ENCODE assay signal across 10 mouse cellular contexts in genomic region chr15:101315378-101315777, GRCm38 (mm10). TPM values are rescaled to one million over a fixed set of nuclear protein-coding genes. Genes with fewer than 3 reads are reported as not detected.
A peak's percentile ranks its signal among the peaks of the same experiment; 100 is the strongest.
DNase-seq lines count a peak whose midpoint lies in the region; ATAC-seq and TF ChIP-seq lines count a peak whose summit lies in the region.
"Had no signal": no experiment of that assay in that cellular context is flagged by ENCODE, and none has a peak within 500 bp of the region (broad histone marks: within the 10 kb centered on the region; RNA-seq: fewer than 3 reads in every experiment).

No protein-coding gene starts in this region.

- ATAC-seq in embryonic facial prominence, embryonic 12.5 days (ENCODE audit: insufficient number of reproducible peaks, insufficient read depth, low FRiP score, low TSS enrichment), result no peak; the same call in 1 of the 2 replicates
- peak; percentile 9; the same call in 1 of the 2 replicates for ATAC-seq in forebrain, embryonic 16.5 days
- ATAC-seq in midbrain, embryonic 15.5 days (replicated peaks), result peak; percentile 17; the same call in 1 of the 2 replicates

- no peaks in the 10 kb centered on the region for H3K27me3 ChIP-seq in embryonic facial prominence, embryonic 12.5 days
- no peaks in the 10 kb centered on the region for H3K27me3 ChIP-seq in forebrain, embryonic 16.5 days (replicated peaks; ENCODE audit: control insufficient read depth, insufficient read depth, low read length)
- no peaks in the 10 kb centered on the region for H3K27me3 ChIP-seq in midbrain, embryonic 15.5 days (replicated peaks)

- DNase-seq in layer of hippocampus, adult 2 months (ENCODE audit: low spot score in 2 of 2), result no peak
- no peak for DNase-seq in layer of hippocampus, postnatal 36 days
- DNase-seq in kidney, postnatal 36 days, result no peak
- DNase-seq in layer of hippocampus, adult 9-10 months (ENCODE audit: low spot score), result no peak

- peaks cover 12% of the 10 kb centered on the region for H3K4me1 ChIP-seq in embryonic facial prominence, embryonic 12.5 days
- H3K4me1 ChIP-seq in forebrain, embryonic 16.5 days (replicated peaks; ENCODE audit: control insufficient read depth, insufficient read depth, low read length), result 0 out of 2 replicates have a peak, but pooled peaks cover 6% of the 10 kb centered on the region
- H3K4me1 ChIP-seq in midbrain, embryonic 15.5 days, result peaks cover 3% of the 10 kb centered on the region; the same call in 1 of the 2 replicates

- no peak for TF ChIP-seq CTCF in layer of hippocampus, adult 2 months (conservative IDR thresholded peaks at IDR 0.05)

- peak overlapping the region; percentile 48; the same call in 1 of the 2 replicates for H3K4me2 ChIP-seq in embryonic facial prominence, embryonic 12.5 days (replicated peaks)
- H3K4me2 ChIP-seq in forebrain, embryonic 16.5 days (ENCODE audit: low read length), result no peak overlapping the region; the same call in 1 of the 2 replicates
- H3K4me2 ChIP-seq in midbrain, embryonic 15.5 days, result 0 out of 2 replicates have a peak overlapping the region, but pooled peaks have one; percentile 39

- H3K27ac ChIP-seq in layer of hippocampus, adult 2 months, result peak overlapping the region; percentile 68
- no peak overlapping the region for H3K27ac ChIP-seq in embryonic facial prominence, embryonic 12.5 days
- H3K27ac ChIP-seq in forebrain, embryonic 16.5 days (ENCODE audit: low read length), result no peak overlapping the region
- H3K27ac ChIP-seq in midbrain, embryonic 15.5 days, result no peak overlapping the region
- H3K27ac ChIP-seq: liver, embryonic 12.5 days had no signal

- no peaks in the 10 kb centered on the region for H3K9me3 ChIP-seq in embryonic facial prominence, embryonic 12.5 days
- H3K9me3 ChIP-seq in forebrain, embryonic 16.5 days (ENCODE audit: control insufficient read depth, low read length), result no peaks in the 10 kb centered on the region
- H3K9me3 ChIP-seq in midbrain, embryonic 15.5 days, result no peaks in the 10 kb centered on the region
- H3K9me3 ChIP-seq: liver, embryonic 12.5 days had no signal

- 87% methylated on average over 4 of the region's 4 CpGs for WGBS in embryonic facial prominence, embryonic 12.5 days
- WGBS in forebrain, embryonic 16.5 days, result 77% methylated on average over 4 of the region's 4 CpGs
- 79% methylated on average over 4 of the region's 4 CpGs for WGBS in midbrain, embryonic 15.5 days

- no peak overlapping the region for H3K9ac ChIP-seq in embryonic facial prominence, embryonic 12.5 days
- no peak overlapping the region for H3K9ac ChIP-seq in forebrain, embryonic 16.5 days (replicated peaks; ENCODE audit: low read depth, low read length)
- no peak overlapping the region for H3K9ac ChIP-seq in midbrain, embryonic 15.5 days

- no peaks in the 10 kb centered on the region for H3K36me3 ChIP-seq in embryonic facial prominence, embryonic 12.5 days
- no peaks in the 10 kb centered on the region for H3K36me3 ChIP-seq in forebrain, embryonic 16.5 days (ENCODE audit: control insufficient read depth, insufficient read depth)
- no peaks in the 10 kb centered on the region for H3K36me3 ChIP-seq in midbrain, embryonic 15.5 days (replicated peaks)
- H3K36me3 ChIP-seq: liver, embryonic 12.5 days had no signal

- H3K4me3 ChIP-seq in layer of hippocampus, adult 2 months, result no peak overlapping the region
- H3K4me3 ChIP-seq in embryonic facial prominence, embryonic 12.5 days, result no peak overlapping the region
- no peak overlapping the region for H3K4me3 ChIP-seq in forebrain, embryonic 16.5 days (replicated peaks; ENCODE audit: low read length)
- H3K4me3 ChIP-seq in midbrain, embryonic 15.5 days, result no peak overlapping the region

RNA-seq across cellular contexts. Expression of gene 6030408B16Rik, which starts 22.4 kb away (rescaled TPM):
- total RNA-seq in layer of hippocampus, adult 2 months (2021), result under 1 TPM in 1 of 2 experiments, not detected in 1; 0.54 TPM
- total RNA-seq in layer of hippocampus, postnatal 36 days (2021), result under 1 TPM; 0.20 to 0.30 TPM
- polyA plus RNA-seq in embryonic facial prominence, embryonic 12.5 days (2016; fragmentation: Nextera tagmentation; extraction: Ambion mirVana), result 1.0 and 1.1 TPM in 2 replicates
- polyA plus RNA-seq in forebrain, embryonic 16.5 days (2015; fragmentation: Nextera tagmentation; extraction: Ambion mirVana), result 0.29 and 0.30 TPM in 2 replicates
- polyA plus RNA-seq in midbrain, embryonic 15.5 days (2015; fragmentation: Nextera tagmentation; extraction: Ambion mirVana), result 0.28 and 0.45 TPM in 2 replicates
- total RNA-seq: hematopoietic stem cell, adult 5-6 weeks had no signal
- polyA plus RNA-seq: large intestine, adult 2 months had no signal

RNA-seq across cellular contexts. Expression of gene Atg101, which starts 31.3 kb away (rescaled TPM):
- total RNA-seq in layer of hippocampus, adult 2 months (2021), result 10 to 100 TPM; 50.6 to 53.3 TPM
- total RNA-seq in layer of hippocampus, postnatal 36 days (2021), result 10 to 100 TPM; 48.8 to 49.5 TPM
- 61.7 and 64.5 TPM in 2 replicates for polyA plus RNA-seq in embryonic facial prominence, embryonic 12.5 days (2016; fragmentation: Nextera tagmentation; extraction: Ambion mirVana)
- polyA plus RNA-seq in forebrain, embryonic 16.5 days (2015; fragmentation: Nextera tagmentation; extraction: Ambion mirVana), result 87.4 and 92.4 TPM in 2 replicates
- 83.9 and 84.3 TPM in 2 replicates for polyA plus RNA-seq in midbrain, embryonic 15.5 days (2015; fragmentation: Nextera tagmentation; extraction: Ambion mirVana)

RNA-seq across cellular contexts. Expression of gene Krt80, which starts 54.6 kb away (rescaled TPM):
- under 1 TPM; 0.12 to 0.18 TPM for total RNA-seq in layer of hippocampus, adult 2 months (2021)
- under 1 TPM in 1 of 2 experiments, not detected in 1; 0.46 TPM for total RNA-seq in layer of hippocampus, postnatal 36 days (2021)
- polyA plus RNA-seq in embryonic facial prominence, embryonic 12.5 days (2016; fragmentation: Nextera tagmentation; extraction: Ambion mirVana), result 0.35 and 0.45 TPM in 2 replicates
- 0.13 and 0.14 TPM in 2 replicates for polyA plus RNA-seq in forebrain, embryonic 16.5 days (2015; fragmentation: Nextera tagmentation; extraction: Ambion mirVana)
- 0.09 and 0.23 TPM in 2 replicates for polyA plus RNA-seq in midbrain, embryonic 15.5 days (2015; fragmentation: Nextera tagmentation; extraction: Ambion mirVana)
